Mouse (Mus musculus) cerebellum, adult 11-12 months (tissue): Measurements from ENCODE around the gene Mad1l1.
"Not testable (repeated sequence)": the region's sequence is repeated elsewhere in the genome, so short reads cannot be mapped to it uniquely, and the experiment has no call there.

Experiments used
- DNase-seq: peaks from one replicate; pipeline ENCODE4 v3.0.0; 2022

Gene Mad1l1

DNA sequence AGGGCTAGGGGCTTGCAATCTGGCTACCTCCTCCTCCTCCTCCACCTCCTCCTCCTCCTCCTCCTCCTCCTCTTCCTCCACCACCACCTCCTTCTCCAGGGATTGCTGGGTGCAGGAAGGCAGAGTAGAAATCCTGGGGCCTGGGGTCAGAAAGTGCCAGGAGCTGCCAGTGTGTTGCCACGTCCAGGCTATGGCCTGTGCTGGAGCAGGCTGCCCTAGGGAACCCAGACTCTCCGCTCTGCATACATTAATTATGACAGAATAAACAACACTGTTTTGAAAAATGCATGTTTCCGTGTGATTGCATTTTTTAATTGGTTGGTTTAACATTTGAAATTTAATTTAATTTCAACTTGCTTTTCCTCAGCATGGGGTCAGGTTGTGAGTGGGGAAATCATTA is 285.7 kb downstream of the Mad1l1 start:
- no peak for DNase-seq

DNA sequence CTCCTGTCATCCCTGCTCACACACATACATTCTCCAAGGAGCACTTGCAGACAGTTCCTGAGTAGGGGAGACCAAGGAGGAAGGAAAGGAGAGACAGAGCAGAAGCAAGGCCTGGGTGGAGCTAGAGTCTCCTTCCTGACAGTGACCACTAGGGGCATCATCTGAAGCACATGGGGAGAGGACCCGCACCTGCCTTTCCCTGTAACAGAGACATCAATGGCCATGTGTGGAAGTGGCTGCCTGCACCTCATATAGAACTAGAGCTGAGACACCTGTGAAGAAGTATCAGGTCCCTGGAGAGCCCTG is 286.4 kb downstream of the Mad1l1 start:
- DNase-seq: no peak

DNA sequence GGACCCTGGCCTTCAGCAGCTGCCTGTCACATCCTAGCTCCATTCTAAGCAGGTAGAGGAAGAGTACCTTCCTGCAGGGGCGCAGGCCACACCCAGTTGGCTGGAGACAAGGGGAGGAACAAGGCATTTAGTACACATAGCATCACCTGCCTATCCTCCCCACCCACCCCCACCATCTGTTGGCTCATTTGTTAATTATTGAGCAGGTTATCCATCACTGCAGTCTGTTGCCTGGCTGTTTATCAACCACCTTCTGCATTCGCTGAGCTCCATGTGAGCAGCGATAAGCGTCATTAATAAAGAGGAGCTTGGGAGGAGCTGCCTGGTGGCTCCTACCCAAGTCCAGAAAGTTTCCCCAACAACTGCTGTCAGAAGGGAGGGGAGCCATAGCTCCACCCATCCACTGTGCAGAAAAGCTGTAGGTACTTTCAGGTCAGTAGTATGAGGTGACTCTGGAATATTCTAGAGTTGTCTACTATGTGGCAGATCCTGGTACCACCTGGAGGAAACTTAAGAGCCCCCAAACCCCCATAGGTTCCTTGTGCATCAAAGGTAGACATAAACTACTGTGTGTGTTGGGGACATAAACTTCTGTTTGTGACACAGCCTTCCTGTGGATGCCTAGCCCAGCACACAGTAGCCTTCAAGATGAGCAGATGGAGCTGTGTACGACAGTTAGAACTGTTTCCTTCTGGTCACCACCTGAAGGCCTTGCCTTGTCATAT is 286.9 kb downstream of the Mad1l1 start:
- no peak for DNase-seq

DNA sequence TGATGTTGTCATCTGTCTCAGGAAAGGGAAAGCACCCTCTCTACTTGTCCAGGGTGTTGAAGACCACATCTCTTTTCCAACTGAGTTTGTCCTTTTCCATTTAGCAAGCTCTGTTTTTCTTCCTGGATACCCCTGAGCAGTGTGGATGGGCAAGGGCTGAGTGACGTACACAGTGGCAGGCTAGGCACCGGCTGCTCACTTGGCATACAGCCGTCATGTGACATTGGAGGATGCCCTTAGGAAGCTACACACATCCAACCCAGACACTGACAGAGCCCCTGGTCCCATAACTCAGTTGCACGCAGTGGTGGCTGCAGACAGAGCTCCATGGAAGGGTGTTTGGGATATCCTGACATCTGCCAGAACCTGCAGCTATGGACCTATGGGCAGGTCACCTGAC is 295.0 kb downstream of the Mad1l1 start:
- no peak for DNase-seq

DNA sequence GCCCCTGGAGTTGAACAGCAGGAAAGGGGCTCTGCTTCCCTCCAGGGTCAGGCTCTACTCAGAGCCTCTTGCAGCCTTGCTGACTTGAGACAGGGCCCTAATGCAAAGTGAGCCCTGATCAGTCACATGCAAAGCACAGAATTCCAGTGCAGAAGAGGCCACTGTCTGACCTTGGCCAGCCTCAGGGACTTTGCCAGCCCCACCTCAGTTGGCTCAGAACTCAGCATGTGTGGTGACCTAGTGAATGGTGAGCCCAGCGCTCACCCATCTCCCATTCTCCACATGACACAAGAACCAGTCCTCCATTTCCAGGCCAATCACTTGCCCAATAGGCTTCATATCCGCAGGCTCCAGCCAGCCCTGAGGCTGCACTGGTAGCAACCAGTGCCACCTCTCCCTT is 296.1 kb downstream of the Mad1l1 start:
- no peak for DNase-seq

DNA sequence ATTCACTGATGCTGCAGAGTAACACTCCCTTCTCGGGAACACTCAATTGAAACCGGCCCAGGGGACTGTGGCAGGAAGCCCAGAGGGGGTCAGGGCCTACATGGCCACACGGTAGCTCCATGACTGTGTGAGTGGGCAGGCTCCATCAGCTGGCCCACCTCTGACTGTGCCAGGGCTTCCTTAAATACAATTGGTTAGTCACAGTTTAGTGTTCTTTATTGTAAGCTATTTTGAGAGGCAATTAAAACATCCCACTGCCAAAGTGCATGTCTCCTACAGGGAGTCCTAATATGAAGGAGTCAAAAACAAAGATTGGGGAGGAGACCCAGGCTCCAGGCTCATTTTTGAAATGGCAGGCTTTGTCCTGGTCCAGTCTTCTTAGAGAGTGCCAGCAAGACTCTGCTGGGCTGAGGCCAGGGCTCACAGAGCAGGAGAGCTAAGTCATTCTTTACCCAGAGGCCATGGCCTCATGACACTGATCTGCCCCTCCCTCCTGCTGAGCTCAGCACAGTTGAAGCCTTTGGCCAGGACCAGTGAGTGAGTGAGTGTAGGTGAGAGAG is 297.3 kb downstream of the Mad1l1 start:
- DNase-seq: peak; percentile 19

DNA sequence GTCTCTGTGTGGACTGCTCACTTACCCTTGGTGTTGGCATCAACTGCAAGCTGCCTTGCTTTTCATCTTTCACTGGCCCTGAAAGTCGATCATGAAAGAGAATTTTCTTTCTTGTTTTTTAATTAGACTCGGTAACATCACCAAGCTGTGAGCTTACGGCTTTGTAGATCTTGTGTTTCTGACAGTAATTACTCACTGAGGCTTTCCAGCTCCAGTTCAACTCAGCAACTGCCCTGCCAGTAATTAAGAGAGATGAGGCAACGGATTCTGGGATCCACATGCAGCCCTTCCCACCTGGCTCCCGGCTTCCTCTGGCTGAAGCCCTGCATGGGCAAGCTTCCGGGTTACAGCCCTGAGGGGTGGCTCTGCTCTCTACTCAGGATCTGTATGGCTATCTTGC is 298.5 kb downstream of the Mad1l1 start:
- DNase-seq: no peak

DNA sequence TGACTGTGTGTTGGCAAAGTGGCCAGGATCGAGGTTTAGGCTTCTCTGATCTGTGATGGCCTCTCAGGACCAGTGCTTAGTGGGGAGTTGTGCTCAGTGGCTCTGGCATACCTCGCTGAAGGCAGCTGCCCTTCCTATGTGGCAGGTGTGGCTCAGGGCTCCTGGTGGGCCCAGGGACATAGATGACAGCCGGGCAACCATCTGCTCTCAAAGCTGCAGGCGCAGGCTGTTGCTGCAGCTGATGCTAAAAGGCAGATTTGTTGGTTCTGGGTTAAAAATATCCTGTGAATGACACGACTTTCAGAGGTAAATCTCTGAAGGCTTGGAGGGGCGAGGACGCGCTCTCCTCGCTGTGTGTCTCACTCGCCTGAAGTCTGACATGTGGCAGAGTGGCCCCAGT is 299.6 kb downstream of the Mad1l1 start:
- DNase-seq: peak; percentile 73

DNA sequence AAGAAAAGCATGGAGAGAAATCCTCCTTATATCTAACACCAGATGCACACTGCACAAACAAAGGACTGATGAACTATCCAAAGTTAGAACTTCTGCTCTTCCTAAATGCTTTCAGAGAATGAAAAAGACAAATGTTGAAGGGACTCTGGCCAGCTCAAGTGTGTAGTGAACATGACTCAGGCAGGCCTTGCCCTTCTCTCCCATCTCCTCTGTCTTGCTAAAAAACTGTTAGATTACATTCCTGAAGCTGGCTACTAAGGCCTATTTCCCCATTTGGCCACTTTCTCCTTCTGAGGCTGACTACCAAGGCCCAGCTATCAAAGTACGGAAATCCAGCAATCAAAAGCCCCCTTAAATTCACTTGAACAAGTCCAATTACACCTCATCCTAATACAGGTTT is 301.7 kb downstream of the Mad1l1 start:
- no peak for DNase-seq

DNA sequence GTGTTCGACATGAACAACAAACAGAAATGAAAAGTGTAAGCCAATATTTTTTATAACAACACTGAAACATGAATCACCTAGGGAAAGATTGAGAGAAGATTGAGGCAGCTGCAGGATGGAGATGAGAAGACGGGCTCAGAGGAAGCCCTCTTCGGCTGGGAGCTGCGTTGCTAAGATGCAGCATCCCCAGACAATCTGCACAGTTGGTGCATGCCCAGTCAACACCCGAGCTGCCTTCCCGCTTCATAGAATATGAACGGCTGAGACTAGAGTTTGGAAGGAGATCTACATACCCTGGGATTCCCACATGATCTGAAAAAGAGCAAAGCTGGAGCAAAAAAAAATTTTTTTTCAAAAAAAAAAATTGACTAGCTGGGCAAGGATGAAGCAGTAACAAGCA is 302.6 kb downstream of the Mad1l1 start:
- DNase-seq: no peak

DNA sequence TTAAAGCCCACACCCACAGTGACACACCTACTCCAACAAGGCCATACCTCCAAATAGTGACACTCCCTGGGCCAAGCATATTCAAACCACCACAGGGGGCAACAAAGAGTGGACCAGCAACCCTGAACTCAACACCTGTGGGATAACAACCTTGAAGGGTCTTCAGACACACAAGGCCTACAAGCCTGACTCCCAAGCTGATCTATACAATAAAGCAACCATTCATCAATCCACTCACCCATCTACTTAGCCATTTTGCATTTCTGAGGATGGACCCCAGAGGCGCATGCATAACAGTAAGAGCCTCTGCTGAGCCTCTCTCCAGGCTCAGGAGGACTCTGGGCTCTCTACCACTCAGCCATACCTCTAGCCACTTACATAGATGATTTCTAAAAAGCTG is 304.5 kb downstream of the Mad1l1 start:
- DNase-seq: no peak

DNA sequence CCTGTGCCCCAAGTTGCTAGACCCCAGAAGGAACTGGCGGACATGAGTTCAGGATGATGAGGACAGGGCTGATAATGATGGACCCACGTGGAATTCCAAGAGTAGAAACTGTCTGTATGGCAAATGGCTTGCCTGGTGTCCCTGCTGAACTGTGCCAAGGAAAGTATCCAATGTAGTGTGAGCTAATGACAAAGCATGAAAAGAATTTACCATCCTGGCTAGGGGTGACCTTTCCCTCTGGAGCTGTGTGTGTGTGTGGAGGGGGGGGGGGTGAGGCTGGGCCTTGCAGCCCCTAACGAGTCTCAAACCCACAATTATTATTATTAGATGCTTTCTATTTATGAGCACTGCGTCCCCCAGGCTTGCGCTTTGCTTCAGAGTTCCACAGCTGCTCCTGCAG is 307.7 kb downstream of the Mad1l1 start:
- no peak for DNase-seq

DNA sequence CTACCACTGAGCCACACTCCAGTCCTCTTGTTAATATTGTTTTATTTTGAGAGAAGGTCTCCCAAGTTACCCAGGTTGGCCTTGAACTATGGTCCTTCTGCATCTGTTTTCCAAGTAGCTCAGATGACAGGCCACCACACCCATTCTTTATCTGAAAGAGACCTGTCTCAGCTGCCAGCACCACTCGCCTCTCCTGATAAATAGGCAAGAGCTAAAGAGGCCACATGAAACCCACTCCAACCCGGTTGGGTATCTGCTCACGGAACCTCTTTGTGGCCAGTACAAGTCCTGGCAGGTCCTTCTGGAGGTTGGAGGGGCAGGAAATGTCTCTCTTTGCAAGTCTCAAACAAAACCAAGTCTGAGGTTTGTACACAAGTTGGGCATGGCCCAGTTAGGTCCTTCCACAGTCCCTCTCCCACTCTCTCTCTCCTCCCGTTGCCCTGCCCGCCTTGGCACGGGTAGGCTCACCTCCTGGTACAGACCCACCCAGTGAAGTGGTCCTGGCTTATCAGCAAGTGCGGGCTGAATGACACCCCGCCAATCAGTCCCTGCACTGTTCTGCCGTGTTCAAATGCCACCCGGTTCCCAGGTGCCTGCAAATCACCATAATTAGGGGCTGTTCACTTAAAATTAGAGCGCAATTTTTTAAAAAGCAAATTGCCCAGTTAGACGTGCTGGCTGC is 308.9 kb downstream of the Mad1l1 start:
- DNase-seq: no peak

DNA sequence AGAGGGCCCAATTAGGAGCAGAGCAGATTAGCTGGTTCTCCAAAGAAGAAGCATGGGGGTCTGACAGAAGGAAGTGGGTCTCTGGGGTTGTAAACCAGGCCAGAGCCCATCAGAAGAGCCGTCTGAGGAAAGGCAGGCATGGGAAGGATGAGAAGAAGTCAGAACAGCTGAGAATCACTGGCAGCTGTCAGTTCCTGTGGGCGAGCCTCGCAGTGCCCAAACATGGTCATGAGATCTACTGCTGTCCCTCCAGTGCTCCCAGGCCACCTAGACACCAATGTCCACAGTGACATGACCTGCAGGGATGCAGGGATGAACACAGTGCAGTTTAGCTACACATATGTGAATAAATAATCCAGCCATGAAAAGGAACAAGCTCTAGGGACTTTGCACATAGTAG is 310.9 kb downstream of the Mad1l1 start:
- no peak for DNase-seq

DNA sequence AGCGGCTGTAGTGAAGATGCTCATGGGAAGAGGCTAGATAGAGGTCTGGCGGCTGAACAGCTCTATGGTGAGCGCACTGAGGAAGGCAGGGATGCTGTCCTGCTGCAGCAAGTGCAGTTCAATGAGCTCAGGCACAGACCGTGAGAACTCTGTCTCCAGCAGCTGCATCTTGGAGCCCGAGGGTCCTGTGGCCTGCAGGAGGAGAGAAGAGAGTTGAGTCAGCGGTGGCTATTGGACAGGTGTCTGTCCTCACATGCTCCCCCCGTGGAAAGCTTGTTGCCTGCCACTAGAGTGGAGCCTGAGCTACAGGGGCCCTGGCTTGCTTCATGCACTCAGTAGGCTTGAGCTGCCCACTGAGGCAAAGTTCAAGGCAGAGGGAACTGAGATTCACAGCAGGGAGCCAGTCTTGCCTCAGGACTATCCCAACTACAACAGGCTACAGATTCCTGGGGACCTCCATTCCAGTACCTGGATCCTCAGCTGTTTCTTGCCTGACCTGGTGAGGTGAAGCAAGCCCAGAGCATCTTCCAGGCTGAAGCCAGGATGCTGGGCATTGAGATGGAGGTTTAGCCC is 312.2 kb downstream of the Mad1l1 start:
- DNase-seq: no peak

DNA sequence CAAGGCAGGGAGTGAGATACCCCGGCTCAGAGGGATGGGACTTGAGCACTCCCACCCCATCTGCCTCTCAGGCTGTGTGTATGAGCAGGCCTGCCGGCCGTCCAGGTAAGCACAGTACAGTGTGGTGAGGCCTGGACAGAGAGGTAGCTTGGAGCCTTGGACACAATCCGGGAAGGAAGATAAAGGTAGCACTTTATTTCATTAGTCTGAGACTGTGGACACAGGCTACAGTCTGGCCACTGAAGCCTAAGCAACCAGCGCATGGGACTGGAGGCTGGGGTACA is 312.9 kb downstream of the Mad1l1 start:
- DNase-seq: no peak

DNA sequence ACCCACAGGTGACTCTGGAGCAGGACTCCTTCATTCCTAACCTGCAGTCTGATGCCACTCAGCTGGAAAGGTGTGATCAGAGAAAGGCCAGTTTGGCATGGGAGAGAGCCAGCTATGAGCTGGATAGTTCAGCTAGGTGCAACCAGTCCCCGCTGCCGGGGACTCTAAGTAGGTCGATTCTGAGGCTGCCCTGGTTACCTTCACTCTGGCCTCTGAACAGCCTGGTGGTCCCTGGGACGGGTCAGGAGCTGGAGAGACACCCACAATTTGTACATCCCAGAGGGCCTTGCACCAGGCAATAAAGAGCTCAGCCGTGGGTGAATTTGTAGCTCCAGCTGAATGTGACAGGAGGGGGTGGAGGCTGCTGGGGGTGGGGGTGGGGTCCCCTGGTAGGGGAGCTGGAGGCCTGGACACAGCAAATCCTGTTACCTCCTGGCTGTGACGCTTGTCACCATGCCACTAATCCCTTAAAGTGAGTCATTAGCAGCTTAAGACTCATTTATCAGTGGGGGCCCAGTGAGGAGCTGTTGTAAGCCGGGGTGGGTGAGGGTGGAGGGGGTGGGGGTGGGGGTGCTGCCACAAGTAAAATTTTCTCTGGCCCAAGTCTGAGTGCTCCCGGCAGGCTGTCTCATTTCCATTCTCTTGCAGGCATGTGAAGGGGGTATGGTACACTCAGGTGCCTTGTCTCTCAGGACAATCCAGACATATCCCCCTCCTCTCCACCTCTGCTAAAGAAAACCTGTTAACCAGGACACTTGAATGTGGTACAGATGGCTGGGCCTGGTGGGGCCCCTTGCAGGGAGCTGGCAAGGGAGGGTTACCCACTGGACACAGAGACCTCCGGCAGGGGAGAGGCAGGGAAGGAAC is 313.5 kb downstream of the Mad1l1 start:
- no peak for DNase-seq

DNA sequence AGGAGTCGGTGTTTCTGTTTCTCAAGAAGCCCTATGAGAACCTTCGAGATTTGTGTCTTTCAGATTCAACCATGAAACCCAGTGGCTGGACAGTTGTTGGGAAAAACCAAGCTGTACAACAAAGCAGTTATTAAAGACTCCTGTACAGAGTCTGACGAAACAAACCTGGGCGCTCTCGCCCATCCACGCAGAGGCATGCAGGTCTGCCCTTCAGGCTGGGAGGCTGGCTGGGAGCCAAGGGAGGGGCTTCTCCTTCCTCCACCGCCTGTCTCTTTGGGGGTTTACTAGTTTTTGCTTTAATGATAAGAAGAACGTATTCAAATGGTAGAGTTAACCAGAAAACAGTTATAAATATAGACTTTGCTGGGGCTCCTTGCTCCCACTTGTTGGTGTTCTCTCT is 314.5 kb downstream of the Mad1l1 start:
- no peak for DNase-seq

DNA sequence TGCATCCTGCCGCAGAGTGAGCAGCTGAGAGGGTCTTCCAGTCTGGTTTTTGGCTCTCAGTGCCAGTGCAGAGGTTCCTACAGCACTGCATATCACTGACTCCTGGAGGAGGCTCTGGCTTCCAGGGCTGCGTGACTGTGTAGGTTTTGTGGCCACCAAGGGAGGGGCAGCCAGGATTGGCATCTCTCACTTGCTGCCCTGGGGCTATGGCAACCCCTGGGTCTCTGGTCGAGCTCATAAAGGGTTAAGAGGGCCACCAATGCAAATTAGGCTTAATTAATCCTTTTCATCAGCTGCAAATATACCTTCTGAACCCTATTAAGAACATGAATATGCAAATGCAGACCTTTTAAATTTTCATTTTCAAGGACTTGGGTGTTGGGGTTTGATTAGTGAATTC is 318.8 kb downstream of the Mad1l1 start:
- DNase-seq: no peak

DNA sequence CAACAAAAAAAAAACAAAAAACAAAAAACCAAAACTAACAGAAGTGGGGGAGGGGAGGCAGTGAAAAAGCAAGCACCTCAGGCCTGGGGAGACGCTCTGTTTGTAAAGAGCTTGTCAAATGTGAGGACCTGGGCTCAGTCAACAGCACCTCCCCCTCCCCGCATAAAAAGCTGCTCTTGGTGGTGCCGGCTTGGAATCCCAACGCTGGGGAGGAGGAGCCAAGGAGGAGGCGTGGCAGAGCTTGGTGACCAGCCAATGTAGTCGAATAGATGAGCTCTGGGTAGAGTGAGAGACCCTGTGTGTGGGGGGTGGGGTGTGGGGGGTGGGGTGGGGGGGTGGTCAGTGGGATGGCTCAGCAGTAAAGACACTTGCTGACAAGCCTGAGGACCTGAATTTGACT is 322.4 kb downstream of the Mad1l1 start:
- DNase-seq: no peak

DNA sequence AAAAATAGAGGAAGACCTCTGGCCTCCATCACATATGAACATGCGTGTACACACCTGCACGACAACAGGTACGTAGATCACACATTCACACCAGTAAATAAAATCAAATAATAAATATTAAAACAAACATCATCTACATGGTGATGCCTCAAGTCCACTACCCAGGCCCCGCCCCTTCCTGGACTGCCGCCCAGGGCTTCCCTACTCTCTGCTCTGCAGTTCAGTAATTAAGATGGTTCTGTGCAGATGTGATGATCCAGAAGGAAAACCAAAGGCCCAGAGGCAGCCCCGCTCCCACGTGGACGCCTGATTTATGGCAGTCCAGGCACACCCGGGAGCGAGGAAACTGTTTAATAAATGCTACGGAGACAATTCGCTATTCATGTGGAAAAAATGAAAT is 323.0 kb downstream of the Mad1l1 start:
- DNase-seq: not testable (repeated sequence)

DNA sequence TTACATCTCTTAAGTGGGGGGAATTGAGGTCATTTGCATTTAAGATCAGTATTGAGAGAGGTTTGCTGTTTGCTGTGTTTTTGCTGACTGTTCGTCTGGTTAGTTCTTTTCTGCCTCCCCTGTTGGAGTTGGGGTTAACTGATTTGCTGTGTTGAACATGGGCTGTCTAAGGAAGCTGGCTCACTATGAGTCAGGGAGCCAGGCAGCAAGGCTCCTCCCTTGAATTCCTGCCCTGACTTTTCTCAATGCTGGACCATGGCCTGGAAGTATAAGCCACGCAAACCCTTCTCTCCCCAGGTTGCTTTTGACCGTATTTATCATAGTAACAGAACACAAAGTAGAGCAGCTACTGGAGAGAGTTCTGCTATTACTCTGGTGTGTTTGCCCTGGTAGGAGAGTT is 329.8 kb downstream of the Mad1l1 start:
- DNase-seq: no peak

DNA sequence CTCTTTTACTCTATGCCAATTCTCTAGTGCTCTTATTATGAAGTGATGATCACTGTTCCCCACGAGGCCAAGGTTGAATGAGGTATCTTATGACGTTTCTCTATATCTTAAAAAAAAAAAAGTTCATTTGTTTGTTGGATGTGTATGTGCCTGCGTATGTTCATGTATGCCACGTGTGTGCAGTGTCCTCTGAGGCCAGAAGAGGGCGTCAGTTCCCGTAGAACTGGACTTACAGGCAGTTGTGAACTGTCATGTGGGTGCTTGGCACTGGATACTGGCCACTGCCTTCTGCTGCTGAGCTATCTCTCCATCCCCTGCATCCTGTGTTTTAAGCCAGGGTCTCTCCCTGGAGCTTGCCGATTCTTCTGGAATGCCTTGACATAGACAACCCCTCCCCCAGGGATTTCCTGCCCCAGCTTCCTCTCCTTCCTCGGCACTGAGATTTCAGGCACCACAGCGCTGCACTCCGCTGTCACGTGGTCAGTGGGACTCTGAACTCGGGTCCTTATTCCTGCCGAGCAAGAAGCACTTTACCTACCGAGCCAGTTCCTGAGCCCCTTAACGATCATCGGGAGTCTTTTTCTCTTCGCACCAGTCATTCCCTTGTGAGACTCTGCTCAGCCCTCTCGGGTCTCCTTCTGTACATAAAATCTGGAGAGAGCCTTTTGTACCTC is 336.1 kb downstream of the Mad1l1 start:
- no peak for DNase-seq
